Mouse (Mus musculus) bone marrow macrophage, adult 2 months (primary cell): ENCODE measurements at regions not wholly inside any gene's neighbourhood (a gene's known extent, or its start where the extent isn't known, plus 50 kb on each side); places are given as distances from the start of the nearest gene placed in this dataset.

Experiments
- H3K27ac ChIP-seq: 2 replicates; pipeline ENCODE4 v1.5.1; 2012; ENCODE audit warnings: low read depth, low read length; ENCODE audit not compliant: insufficient read depth
- H3K4me1 ChIP-seq: 2 replicates; pipeline ENCODE4 v1.6.1; 2012; ENCODE audit warnings: low read length; ENCODE audit not compliant: control insufficient read depth, insufficient read depth
- H3K4me3 ChIP-seq: 2 replicates; pipeline ENCODE4 v1.5.1; 2012; ENCODE audit warnings: mild to moderate bottlenecking, low read length, moderate library complexity; ENCODE audit not compliant: insufficient read depth
- CTCF ChIP-seq: IDR thresholded peaks from 2 replicates; pipeline ENCODE4 v1.5.1; 2012; ENCODE audit warnings: low read depth, mild to moderate bottlenecking, low read length, moderate library complexity
- POLR2A ChIP-seq: IDR thresholded peaks from 2 replicates; pipeline ENCODE4 v1.6.1; 2012; ENCODE audit warnings: mild to moderate bottlenecking, low read depth, low read length, borderline replicate concordance

DNA sequence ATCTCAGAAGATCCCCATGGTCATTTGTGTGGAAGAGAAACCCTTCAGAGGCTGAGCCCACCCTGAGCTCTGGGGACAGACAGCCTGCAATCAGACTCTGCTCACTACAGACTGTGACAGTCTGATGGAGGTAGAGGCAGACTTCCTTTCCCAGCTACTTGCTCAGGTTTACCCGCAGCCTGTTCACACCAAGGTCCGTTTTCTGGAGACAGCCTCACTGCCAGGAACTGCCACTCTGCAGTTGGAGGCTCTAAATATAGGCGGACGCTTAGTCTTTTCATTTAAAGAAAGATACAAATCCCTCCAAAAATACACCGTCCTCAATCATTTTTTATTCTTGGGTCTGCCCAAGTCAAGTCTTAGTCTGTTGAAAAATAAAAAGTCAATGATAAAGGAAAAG lies 135.6 kb downstream of the Abhd5 start:
- no peak for TF ChIP-seq CTCF
- TF ChIP-seq POLR2A = no peak
- no peak overlapping the region for H3K27ac ChIP-seq
- H3K4me1 ChIP-seq = no peaks in the 10 kb centered on the region
- no peak overlapping the region for H3K4me3 ChIP-seq

DNA sequence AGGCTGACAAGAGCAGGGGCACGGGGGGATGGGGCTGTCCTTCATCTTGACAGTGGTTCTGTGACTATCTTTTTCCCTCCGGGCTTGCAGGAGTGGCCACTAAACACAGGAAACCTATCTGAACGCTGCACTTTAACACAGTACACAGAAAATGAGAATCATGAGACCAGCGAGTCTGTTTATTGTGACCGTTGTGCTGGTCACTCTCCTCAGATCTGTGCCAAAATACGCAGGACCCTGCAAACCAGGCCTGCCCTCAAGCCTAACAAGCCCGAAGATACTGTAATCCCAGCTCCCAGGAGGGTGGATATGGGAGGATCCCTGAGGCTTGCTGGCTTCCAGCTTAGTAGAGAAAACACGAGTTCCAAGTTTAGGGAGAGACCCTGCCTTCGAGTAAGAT lies 143.3 kb downstream of the Abhd5 start:
- H3K4me1 ChIP-seq = no peaks in the 10 kb centered on the region
- TF ChIP-seq POLR2A (no peak), CTCF (no peak)
- no peak overlapping the region for H3K4me3 ChIP-seq

DNA sequence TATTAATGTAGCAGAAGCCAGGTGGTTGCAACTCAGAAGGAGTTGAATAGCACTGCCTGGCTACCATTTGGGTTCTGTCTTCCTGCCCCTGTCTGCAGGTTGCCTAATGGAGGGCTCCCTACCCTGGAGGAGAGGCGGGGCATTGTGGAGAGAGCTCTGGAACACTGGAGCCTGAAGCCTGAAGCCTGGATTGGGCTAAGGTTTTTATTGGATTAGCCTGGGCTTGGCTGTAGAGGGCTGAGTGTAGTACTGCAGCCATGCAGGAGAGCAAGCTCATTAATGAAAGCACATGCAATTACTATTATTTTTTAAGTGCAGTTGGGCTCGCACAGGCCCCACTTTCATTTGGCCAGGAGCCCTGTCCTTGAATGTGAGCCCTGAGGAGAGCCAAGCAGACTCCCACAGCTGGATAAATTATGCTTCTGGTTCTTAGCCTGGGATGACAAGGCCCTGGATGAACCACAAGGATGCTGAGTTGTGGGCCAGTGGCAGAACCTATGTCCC lies 145.1 kb downstream of the Abhd5 start:
- no peaks in the 10 kb centered on the region for H3K4me1 ChIP-seq
- no peak overlapping the region for H3K27ac ChIP-seq
- no peak overlapping the region for H3K4me3 ChIP-seq
- no peak for TF ChIP-seq CTCF
- TF ChIP-seq POLR2A = no peak

More for the DNA sequence above, 143.3 kb downstream of the Abhd5 start:
- no peak overlapping the region for H3K27ac ChIP-seq

DNA sequence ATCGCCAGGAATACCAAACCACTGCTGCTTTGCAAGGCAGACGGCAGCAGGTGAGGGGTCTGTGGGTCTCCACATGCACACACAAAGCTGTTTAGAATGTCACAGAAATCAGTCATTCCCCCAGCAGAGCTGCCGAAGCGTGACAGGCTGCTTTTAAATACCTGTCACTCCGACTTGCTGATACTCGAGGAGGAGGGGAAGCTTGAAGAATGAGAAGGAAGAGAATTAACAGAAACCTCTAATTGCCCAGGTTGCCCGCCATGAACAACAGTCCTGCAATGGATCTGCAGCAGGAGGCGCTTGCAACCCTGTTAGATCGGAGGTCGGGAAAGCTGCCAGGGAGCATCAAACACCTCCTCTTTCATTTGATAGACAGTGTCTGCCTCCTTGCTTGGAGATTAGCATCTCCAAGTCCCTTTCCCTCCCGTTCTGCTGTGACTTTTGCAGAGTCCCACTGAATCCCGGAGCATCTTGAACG lies 150.5 kb downstream of the Abhd5 start:
- TF ChIP-seq POLR2A (no peak), CTCF (no peak)

DNA sequence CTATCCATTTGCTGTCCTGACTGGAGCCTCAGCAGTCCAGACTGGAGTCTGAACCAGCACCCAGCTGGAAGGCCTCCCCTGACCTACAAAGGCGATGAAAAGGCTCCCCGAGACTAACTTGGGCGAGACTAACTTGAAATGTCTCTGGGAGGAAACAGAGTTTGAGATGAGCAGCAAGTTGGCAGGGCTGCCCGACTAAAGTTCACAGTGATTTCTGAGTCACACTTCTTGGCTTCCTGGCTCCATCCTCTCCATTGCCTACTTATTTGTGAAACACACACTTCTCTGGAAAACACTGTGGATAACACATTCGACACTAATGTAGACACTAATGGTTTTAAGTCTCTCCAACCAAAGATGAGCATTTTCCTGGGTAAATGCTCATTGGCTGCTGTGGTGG lies 170.2 kb downstream of the Abhd5 start:
- Histone ChIP-seq H3K4me3 (no peak overlapping the region), H3K4me1 (no peaks in the 10 kb centered on the region), H3K27ac (no peak overlapping the region)
- no peak for TF ChIP-seq POLR2A
- TF ChIP-seq CTCF = no peak

More for the DNA sequence above, 150.5 kb downstream of the Abhd5 start:
- no peaks in the 10 kb centered on the region for H3K4me1 ChIP-seq
- no peak overlapping the region for H3K4me3 ChIP-seq
- H3K27ac ChIP-seq = no peak overlapping the region

DNA sequence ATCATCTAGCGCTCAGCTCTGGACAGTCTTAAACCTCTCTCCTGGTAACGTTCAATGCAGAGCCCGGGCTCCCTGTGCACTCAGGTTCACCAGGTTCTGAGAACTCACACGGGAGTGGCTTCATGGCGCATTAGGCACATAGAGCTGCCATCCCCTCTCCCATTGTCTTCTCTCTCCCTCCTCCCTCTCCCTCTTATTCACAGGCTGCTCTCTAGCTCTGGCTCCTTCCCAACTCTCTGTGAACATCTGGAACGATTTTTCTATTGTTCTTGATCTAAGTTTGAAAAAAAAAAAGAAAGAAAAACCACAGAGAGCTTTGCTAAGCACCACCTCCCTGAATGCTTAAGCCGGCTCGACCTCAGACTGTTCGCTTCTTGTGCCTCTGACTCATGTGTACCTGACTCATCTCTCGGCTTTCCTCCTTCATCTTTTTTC lies 174.2 kb downstream of the Abhd5 start:
- Histone ChIP-seq H3K4me1 (no peaks in the 10 kb centered on the region), H3K4me3 (no peak overlapping the region), H3K27ac (no peak overlapping the region)
- TF ChIP-seq POLR2A = no peak
- TF ChIP-seq CTCF = no peak

DNA sequence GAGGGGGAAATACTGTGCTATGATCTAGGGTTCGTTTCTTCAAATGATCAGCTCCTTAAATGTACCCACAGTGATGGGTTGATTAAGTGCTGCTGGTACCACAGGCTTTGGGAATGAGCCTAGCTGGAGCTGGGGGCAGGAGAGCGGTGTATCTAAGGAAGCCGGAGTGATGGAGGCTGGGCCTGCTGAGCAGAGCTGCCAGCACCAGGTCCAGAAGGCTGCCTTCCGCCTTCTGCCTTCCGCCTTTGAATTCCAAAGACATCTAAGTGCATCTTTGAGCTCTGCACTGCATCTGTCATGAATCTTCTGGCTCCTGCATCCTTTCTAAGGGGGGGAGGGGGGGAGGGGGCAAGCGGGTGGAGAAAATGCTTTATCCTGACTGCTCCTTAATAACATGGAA lies 176.9 kb downstream of the Abhd5 start:
- Histone ChIP-seq H3K4me3 (no peak overlapping the region), H3K4me1 (no peaks in the 10 kb centered on the region)

DNA sequence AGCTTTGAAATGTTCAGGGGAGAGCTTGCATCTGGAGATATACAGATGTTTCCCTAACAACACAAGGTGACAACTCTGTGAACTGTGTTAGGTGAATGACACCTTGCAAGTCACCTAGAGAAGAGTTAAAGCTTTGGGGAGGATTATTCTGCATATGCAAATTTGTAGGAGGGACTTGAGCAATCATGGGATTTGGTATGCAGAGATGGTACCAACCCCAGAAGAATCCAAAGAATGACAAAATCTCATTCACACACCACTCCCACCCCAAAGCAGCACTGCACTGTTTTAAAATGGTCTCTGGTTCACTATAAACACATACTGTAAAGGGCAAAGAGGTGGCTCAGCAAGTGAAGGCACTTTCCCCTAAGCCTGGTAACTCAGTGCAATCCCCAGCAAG lies 178.3 kb downstream of the Abhd5 start:
- Histone ChIP-seq H3K27ac (no peak overlapping the region), H3K4me3 (no peak overlapping the region), H3K4me1 (no peaks in the 10 kb centered on the region)
- no peak for TF ChIP-seq POLR2A
- TF ChIP-seq CTCF = no peak

More for the DNA sequence above, 176.9 kb downstream of the Abhd5 start:
- H3K27ac ChIP-seq = no peak overlapping the region
- no peak for TF ChIP-seq POLR2A
- TF ChIP-seq CTCF = no peak

DNA sequence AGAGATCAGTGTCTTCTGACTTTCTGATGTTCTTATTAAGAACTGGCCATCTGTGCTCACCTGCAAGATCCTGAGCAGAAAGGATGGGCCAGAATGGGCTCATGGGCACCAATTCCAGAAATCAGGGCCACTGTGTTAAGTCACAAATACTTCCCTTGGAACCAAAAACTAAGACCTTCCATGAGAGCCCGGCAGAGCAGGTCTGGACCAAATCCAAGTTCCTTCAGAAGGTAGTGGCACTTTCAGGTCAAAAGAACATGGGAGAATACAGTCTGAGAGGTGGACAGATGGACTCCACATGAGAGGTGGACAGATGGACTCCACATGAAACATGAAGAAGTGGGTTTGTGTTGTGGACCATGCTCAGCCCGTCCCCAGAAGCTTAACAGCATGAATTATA lies 180.4 kb downstream of the Abhd5 start:
- Histone ChIP-seq H3K4me3 (no peak overlapping the region), H3K27ac (no peak overlapping the region), H3K4me1 (no peaks in the 10 kb centered on the region)
- no peak for TF ChIP-seq CTCF
- no peak for TF ChIP-seq POLR2A

DNA sequence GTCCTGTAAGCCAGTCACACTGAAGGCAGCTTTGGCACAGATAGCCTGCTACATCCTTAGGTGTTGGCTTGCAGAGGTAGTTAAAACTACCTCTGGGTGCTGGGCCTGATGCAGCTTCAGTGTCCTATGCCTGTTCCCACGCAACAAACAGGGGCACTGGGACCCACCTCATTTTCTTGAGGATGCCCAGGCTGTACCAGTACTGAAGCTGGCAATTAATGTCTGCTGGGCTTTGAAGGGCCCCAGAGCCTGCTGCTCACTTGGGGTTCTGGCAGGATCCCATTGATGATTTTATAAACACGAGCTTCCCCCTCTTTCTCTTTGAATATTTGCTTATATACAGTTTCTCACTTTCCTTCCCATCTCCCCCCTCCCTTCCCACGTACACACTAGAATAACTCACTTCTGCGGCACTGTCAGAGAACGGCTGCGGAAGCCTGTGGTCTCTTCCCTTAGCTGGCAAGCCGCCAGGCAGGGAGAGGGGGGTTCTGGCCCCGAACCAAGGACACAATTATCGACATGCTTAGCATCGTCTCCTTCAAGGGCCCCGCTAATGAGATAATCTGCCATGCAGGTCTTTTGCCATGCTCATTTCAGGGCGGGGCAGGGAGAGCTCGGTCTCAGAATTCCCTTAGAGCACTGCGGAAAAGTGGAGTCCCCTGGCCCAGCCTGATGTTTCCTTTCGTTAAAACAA lies 182.9 kb downstream of the Abhd5 start:
- H3K27ac ChIP-seq = no peak overlapping the region
- H3K4me1 ChIP-seq = no peaks in the 10 kb centered on the region
- TF ChIP-seq POLR2A (no peak), CTCF (no peak)
- H3K4me3 ChIP-seq = no peak overlapping the region
